Mouse (Mus musculus) spleen, postnatal 4 days (tissue): ENCODE measurements around the gene Gpc4.

ENCODE experiments used
- DNase-seq, 2 experiments: peaks; one replicate each; pipeline ENCODE4 v3.0.0; 2022; ENCODE audit warnings: low spot score in 2 of 2

The Gpc4 gene

GRCm38 (mm10) chrX:52017660-52018059 is 147.4 kb downstream of the Gpc4 start:
- DNase-seq = no peak
